Mouse (Mus musculus): ENCODE results near the gene Radil.

Gene Radil

DNA sequence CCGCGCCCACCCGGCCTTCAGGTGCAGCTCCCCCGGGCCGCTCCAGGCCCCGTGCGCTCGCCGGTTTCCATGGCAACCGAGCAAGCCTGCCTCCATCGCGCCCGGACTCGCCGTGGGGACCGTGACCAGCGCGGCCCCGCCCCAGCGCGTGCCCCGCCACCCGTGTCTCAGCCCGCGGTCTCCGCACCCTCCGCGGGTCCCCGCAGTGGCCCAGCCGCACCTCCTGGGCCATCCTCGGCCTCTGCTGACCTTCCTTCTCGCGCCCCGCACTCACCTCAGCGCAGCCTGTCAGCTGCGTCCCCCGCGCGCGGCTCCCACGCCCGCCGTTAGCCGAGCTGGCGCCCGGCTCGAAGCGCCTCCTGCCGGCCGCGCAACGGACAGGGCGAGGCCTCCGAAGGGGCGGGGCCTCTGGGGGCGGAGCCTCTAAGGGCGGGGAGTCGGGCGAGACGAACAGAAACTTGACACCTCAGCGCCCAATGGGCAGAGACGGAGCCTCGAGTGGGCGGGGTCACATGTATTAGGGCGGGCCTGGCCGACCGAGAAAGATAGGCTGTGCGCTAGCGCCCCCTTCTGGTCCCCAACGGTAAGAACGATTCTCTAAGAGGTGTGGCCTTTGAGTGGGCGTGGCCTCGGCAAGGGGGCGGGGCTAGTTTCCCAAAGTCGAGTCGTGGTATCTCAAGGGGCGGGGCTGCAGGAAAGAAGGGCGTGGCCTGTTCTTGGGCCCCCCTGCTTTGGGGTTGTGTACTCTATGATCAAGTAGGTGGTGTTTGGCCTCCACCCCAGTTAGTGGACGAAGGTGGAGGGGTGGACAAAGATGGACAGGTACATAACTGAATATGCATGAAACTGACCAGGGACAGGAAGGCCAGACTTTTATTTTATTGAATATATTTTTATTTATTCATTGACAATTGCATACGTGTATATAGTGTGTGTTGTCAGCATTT is at the start of gene Radil:
Radil (minus strand) TSS at position 393 of the 947 bp plus-strand sequence.
- peak; percentile 85 to 88 for DNase-seq (ENCODE audit: low spot score in 2 of 2)

DNA sequence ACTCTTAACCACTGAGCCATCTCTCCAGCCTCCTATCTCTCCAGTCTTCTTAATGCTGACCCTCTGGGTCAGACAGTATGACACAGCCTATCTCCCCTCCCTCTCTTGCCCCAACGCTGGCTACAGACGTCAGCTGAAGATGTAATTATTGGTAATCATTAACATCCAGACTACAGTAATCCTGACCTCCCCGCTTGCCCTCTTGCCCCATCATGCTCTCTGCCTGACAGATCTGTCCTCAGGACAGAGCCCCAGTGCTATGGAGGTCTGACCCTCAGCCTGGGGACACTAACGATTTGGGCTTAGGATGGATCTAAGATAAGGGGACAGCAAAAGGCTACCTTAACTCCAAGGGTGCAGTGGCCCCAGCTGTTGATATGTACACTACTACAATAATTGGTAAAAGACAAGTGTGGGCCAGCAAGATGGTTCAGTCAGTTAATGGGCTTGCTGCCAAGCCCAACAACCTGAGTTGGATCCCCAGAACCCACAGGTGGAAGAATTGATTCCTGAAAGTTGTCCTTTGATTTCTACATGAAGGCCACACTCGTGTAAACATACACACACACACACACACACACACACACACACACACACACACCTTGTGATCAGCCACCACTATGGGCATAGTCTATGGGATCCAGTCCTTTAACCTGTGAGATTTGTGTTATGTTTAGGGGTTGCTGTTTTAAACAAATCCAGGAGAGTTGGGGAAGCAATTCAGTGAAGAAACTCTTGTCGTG is 46.9 kb upstream of the Radil start:
- no peak for DNase-seq (ENCODE audit: low spot score in 2 of 2)

DNA sequence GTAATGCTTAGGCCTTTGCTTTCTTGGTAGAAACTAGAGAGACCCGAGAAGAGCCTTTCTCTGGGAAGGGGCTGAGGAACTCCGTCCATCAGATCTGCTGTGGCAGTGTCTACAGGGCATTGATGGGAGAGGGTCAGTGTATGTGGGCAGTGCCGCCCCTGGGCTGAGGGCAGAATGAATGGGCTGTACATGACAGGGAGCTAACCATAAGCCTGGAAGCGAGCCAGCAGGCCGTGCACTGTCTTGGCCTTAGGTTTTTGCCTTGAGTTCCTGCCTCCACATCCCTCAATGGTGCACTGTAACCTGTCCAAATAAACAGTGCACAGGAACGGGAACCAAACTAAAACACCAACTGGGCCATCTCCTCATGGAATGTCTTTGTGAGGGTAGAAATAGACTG is 45.8 kb upstream of the Radil start:
- no peak for DNase-seq (ENCODE audit: low spot score in 2 of 2)

DNA sequence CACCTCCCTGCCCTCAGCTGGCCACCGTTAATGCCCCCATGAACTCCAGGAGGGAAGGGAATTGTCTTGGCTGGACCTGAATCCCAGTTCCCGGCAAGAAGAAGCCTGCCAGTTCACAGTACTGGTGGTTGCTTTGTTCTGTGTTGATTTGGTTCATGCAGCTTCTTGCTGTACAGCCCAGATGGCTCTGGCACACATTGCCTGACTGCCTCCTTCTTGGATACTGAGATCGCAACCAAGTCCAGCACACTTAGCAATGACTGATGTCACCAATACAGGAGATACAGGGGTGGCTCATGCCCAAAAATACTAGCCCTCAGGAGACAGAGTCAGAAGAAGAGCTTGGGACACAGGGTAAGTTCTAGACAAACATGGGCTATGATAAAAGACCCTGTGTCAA is 44.8 kb upstream of the Radil start:
- no peak for DNase-seq (ENCODE audit: low spot score in 2 of 2)

DNA sequence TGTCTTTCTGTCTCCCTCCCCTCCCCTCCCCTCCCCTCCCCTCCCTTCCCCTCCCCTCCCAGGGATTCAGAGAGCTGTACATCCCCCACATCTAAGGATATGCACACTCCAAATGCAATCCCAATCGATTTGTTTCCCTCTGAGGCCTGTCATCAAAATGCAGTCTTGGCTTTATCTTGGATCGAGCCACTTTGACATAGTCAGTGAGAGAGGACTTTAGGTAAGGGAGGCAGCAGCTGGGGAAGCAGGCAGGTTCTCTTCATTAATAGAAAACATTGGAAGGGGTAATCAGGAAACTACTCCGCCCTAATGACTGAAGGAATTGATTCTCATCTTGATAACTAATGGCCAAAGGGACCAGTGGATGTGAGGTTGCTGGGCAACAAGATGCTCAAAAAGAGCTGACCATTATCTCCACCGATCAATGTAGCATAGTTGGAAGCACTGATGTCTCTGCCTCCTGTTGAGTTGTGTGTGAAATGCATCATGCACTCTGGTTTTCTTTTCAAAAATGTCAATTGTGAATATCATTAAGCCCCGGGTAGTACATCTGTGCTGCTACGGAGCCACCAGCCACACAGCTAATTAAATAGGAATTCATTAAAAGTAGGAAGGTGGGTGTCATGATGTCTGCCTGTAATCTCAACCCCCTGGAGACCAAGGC is 40.2 kb upstream of the Radil start:
- DNase-seq (ENCODE audit: low spot score in 2 of 2) = no peak

DNA sequence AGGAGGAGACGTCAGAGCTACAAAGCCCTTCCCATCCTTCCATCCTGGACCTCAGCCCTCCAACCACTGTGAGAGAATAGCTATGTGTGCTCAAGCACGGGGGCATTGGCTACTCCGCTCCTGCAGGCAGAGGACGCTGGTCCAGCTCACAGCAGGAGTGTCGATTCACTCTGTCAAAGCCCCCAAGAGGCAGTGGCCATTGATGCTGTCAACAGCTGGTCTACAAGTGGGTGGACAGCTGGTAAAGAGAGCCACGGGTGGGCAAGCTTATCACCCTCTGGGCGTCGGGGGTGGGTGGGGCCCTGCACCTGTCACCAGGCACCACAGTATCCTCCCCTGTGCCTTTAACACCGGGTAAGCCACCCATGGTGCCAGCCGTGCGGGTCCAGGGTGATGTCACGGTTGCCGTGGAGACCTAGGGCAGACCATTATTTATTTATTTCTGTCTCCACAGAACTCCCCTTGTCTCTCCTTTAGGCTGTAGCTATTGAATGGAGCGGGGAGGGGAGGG is 32.8 kb upstream of the Radil start:
- no peak for DNase-seq (ENCODE audit: low spot score in 2 of 2)

DNA sequence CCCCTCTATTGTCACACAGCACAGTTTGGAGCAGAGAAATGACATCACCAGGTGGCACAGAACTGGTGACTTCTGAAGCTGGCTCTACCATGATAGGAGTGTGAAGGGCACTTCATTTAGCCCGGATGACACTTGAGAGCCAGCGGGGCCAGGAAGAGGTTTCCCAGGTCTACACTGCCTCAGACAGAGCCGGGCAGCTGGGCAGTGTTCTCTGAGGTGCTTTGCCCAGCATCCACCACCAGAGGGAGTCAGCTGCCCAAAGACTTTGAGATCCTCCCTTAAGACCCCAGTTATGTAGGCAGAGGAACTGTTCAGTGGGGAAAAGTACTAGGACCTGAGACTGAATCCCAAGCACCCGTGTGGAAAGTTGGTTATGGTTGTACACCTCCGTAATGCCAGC is 30.6 kb upstream of the Radil start:
- DNase-seq (ENCODE audit: low spot score in 2 of 2) = peak in 1 of 2 experiments; percentile 22

DNA sequence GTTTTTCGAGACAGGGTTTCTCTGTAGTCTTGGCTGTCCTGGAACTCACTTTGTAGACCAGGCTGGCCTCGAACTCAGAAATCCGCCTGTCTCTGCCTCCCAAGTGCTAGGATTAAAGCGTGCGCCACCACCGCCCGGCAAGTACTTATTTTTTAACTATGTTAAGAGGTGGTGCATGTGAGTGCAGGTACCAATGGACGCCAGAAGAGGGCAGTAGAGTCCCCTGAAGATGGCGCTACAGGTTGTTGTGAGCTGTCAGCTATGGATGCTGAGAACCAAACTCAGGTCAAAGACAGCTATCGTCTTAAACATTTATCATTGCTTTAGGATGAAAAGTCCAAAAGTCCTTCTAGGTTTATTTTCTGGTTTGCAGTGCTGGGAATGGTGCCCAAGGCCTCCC is 27.3 kb upstream of the Radil start:
- DNase-seq (ENCODE audit: low spot score in 2 of 2) = no peak

DNA sequence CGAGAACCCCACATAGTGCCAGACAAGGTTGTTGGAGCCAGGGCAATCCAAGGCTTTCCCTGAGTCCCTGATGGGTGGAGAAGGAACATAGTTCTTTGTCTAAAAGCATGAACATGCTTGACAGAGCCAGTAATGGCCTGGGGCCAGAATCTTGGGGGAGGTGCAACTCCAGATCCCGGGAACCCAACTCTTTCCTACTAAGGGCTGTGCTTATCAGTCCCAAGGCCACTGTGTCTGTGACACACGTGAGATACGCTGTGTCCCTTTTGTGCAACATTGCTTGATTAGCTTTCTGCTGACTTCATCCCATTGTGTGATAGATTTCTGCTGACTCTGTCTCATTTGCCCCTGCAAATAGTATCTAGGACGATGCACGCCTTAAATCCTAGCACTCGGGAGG is 25.9 kb upstream of the Radil start:
- DNase-seq (ENCODE audit: low spot score in 2 of 2) = no peak

DNA sequence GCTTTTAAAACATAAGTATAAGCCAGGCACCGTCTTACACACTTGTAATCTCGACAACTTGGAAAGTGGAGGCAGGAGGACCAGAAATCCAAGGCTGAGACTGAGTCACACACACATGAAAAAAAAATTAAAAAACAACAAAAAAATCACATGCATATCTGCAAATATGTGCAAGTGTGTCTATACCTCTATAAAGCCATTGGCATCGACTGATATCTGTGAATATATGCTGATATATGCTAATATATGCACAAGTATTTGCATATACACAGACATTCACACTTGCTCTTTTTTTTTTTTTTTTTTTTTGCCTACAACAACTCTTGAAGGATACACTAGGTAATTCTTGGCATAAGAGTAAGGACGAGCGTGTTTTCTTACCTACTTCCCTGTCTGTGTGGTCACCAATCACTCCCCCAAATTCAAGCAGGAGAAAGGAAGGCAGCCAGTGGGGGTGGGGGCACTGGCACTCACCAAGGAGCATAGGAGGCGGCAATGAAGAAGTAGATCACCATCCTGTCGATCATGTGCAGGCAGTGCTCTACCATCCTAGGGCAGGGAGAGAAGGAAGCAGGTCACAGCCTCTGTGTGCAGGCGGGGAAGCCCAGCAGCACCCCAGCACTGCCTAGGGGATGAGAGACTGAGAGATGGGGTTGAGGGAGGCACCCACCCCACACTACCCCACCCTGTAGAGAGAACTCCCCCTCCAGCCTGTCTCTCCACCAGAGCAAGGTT is 23.6 kb upstream of the Radil start:
- DNase-seq (ENCODE audit: low spot score in 2 of 2) = no peak

DNA sequence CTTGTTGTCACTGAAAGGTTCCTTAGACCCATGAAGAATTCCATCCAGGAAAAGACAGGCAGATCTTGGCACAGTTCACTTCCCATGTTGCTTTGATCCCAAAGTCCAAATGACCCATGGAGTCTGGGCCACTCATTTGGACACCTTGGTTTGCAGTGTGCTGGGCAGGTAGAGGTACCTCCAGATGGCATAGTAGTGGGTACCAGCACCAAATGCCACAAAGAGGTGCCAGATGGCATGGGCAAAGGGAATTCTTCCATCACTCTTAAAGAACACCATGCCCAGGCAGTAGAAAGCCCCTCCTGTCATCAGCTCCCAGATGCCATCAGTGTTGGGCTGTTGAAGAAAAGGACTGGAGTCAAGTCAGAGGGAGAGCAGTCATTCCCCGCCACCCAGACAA is 13.7 kb upstream of the Radil start:
- DNase-seq (ENCODE audit: low spot score in 2 of 2) = no peak

DNA sequence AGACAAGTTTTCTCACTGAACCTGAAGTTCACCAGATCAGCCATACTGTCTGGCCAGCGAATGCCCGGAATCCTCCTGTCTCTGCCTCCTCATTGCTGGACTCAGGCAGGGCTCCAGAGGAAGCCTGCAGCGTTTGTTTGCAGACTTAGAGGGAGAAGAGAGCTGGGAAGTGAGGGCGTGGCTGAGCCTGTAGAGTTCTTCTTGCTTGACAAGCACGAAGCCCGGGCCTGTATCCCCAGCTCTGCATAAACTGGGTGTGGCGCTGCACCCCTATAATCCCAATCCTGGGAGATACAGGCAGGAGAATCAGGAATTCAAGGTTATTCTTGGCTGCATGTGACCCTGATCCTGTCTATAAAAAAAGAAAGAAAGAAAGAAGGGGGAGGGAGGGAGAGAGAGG is 9.4 kb upstream of the Radil start:
- no peak for DNase-seq (ENCODE audit: low spot score in 2 of 2)

DNA sequence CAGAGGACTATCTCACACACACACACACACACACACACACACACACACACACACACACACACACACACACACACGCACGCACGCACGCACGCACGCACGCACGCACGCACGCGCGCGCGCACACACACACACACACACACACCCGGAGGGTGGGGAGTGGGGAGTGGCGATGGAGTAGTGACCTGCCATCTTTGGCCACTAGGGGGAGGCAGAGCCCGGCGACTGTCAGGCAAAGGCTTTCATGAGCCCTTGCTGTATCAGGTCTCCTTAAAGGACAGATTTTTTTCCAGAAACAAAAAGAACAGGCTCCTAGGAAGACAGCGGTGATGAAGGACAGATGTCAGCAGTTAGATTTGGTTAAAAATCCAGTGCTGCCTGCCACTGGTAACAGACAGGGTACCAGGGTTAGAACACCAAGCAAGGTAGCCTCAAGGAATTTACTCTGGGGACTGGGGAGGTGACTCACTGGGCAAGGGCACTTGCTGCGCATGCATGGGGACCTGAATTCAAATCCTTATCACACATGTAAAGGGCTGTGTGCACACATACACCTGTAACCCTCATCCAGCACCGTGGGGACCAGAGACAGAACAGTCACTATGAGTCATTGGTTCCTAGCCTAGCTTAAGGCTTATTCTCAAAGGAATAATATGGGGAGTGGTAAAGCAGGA is 6.6 kb upstream of the Radil start:
- peak; percentile 42 to 64 for DNase-seq (ENCODE audit: low spot score in 2 of 2)

DNA sequence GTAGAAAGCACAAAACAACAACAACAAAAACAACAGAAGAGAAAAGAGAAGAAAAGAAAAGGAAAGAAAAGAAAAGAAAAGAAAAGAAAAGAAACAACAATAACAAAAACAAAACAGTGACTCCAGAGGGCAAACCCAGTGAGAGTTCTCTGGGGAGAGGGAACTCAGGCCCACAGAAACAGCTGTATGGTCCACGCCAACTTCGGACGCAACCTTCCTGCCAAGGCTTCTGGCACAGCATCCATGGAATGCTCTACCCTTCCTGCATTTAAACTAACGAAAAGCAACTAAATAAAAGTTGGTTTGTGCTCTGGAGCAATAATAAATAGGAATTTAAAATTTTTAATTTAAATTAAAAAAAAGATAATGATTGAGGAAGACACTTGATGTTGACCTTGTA is 5.8 kb upstream of the Radil start:
- no peak for DNase-seq (ENCODE audit: low spot score in 2 of 2)

DNA sequence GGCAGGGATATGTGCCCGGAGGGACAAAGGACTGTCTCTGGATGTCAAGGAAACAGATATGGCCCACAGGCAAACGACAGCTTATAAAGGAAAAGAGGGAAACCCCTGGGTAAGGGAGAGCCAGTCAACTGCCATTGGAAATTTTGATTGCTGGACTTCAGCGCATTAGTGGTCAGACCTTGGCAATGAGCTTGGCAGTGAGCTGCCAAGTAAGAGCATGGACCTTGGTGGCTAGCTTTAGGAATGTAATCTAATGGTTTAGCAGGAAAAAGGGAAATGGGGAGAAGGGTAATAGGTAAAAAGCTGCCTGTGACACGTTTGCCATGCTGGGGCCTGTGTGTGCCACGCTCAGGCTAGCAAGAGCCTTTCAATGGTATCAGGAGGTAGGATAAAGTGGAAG is 5.0 kb upstream of the Radil start:
- no peak for DNase-seq (ENCODE audit: low spot score in 2 of 2)

DNA sequence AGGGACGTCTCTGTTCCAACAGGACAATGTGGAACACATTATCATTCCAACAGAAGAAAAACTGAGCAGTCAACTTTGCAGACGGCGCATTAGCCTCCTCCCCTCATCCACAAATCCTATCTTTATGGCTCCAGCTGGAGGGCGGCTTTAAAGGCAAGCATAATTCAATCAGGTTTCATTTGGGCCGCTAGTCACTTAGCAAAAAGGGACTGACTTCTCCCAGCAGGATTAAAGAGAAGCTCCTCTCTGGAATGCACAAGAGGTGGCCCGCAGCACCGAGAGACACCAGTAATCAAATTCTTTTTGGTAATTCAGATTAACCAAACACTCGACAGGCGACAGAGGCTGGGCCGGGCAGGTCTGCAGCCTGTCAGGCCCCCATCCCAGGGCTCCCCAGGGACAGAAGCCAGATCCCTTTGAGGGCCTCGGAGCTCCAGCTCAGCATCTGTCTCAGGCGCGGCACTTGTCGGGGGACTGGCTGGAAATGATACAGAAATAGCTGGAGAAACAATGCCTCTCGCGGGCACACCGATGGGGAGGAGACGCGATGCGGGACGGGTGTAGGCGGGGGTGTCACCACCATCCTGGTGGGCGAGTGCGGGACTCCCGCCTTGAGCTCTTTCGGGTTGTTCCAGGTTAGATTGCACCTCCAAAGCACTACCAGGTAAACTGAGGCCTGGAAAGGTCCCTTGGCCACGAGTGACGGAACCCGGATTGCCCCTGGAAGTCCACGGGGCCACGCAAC is 765 bp downstream of the Radil start:
- DNase-seq (ENCODE audit: low spot score in 2 of 2) = peak; percentile 2 to 5

DNA sequence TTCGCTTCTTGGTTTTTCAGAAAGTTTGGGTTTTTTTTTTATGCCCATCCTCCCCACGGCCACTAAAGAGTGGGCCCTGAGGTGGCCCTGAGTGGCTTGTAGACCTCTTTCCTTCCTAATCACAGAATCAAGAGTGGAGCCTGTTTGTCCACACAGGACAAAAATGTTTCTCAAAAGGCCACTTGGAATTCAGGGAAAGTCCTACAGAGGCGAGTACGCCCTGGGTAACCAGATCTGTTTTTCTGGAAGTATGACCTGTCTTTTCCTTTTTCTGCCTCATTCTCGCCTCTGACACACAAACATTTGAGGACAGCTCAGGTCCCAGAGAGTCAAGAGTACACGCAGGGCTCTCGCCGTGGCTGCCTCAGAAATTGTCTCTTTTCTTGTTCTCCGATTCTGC is 1.5 kb downstream of the Radil start:
- no peak for DNase-seq (ENCODE audit: low spot score in 2 of 2)

DNA sequence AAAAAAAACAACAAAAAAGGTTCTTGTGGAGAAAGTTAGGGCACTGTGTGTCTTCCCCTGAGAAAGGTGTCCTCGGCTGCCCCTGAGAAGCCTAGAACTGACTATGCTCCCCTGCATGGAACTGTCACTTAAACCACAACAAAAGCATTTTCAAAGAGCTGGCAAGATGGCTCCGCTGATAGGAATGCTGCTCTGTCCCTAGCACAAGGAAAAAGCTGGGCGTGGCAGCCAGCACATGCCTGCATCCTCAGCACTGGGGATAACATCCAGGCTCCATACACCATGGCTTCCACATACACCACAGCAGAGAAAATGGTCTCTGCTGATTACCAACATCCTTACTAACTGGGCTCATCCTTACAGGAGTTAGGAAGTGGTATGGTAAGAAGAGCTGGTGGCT is 3.8 kb downstream of the Radil start:
- DNase-seq (ENCODE audit: low spot score in 2 of 2) = no peak

DNA sequence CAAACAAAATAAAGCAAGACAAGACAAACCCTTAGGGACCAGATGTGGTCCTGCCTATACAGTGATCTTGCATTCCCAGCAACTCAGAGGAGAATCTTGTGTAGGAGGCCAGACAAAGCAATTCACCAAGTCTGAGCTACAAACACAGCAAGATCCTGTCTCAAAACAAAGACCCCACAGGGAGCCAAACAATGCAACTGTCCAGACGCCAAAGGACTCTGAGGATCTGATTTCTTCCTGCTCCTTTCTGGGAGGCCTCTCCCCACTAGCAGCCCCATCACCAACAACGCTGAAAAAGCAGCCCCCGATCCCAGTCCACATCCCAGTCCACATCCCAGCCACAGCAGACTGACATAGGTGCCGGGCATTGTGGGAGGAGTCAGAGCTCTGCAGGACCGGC is 4.6 kb downstream of the Radil start:
- no peak for DNase-seq (ENCODE audit: low spot score in 2 of 2)
